Mouse (Mus musculus) cerebellum, adult 9-10 months (tissue): ENCODE results near the gene Dysf.

ENCODE experiments used
- DNase-seq: peaks from one replicate; pipeline ENCODE4 v3.0.0; 2022

The Dysf gene

DNA sequence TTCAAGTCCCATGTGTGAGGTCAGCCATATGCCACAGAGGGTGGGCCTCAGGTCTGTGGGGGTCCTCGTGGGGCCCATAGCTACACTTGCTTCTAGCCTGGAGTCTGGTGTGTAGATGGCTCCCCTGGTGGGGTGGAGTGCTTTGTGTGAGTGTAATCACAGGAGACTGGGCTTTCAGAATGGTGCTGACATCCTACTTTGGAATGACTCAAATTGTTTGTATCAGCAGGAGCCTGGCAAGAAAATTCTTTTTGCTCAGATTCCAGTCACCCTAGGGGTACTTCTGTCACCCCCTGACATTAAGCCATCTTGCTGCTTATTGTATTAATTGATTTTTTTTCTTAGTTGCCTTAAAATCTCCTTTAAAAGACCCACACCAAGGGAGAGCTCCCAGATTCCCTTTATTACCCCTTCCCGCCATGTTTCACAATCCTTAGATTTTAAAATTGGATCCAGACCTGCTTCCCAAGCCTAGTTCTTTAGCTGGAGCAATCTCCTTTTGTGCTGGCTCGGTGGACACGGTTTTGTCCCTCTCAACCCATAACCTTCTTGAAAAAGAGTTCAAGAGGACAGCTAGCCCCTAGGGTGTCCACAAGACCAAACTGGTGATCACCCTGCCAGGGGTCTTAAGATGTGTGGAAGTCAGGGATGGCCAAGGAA is 237.8 kb downstream of the Dysf start:
- DNase-seq = no peak

GRCm38 (mm10) chr6:84246979-84247378 is 238.6 kb downstream of the Dysf start:
- DNase-seq = no peak
